Mouse (Mus musculus): Measurements from ENCODE around the gene Nck1. TPM values are rescaled to one million over a fixed set of nuclear protein-coding genes. Genes with fewer than 3 reads are reported as not detected.

Gene Nck1
- 74.2 and 78.4 TPM in 2 replicates for polyA plus RNA-seq (2014; fragmentation: Nextera tagmentation; extraction: Ambion mirVana)

DNA sequence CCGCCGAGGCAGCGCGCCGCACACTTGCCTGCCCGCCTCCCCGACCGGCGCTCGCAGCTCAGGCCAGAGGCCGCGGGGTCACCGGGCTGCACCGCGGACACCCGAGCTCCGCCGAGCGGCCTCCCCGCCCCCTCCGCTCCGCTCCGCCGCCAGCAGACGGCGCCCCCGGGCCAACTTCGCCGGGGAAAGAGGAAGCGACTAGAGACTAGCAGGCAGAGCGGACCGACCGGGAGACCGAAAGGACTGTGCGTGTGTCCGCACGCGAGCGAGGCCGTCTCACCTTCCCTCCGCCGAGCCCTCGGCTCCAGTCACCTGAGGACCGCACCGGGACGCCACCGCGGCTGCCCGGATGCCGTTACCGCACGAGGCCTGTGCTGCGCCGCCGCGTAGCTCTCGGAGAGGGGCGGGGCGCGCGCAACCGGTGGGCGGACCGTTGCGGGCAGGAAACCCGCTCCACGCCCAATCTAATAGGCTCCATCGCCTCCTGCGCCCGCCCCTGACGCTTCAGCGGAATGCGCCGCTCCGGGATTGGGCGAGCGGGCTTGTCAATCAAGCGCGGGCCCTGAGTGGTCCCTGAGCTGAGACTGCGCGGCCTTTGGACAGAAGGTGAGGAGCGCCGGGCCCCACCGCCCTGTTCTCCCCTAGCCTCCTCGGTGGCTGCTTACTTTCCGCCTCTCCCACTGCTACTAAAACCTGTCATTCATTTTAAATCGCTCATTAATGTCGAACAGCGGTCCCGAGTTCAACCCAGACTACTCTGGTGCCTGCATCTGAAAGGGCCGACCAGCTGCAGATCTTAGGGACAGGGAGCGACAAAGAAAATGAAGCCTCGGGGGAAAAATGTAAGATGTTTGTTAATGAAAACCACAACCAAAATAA is at the start of gene Nck1:
Nck1 (minus strand) TSS at position 420 of the 879 bp plus-strand sequence.
- under 1% methylated on average over 70 of the region's 93 CpGs for WGBS
- peak within 1 kb of the TSS; percentile 83 for H3K4me3 ChIP-seq (ENCODE audit: low read depth, low read length)

GRCm38 (mm10) chr9:100590462-100590861 is 44.5 kb upstream of the Nck1 start:
- H3K36me3 ChIP-seq (ENCODE audit: control insufficient read depth, insufficient read depth, low read length): no peaks in the 10 kb centered on the region

More for the DNA sequence above, at the start of gene Nck1:
- peak within 1 kb of the TSS; percentile 89 for H3K27ac ChIP-seq (ENCODE audit: low read depth, low read length)
- H3K36me3 ChIP-seq (ENCODE audit: control insufficient read depth, insufficient read depth, low read length): no peaks in the 10 kb centered on the region
- no peaks in the 10 kb centered on the region for H3K27me3 ChIP-seq (ENCODE audit: control insufficient read depth, insufficient read depth, low read length)
- no peaks in the 10 kb centered on the region for H3K9me3 ChIP-seq (ENCODE audit: control insufficient read depth, low read length)
- H3K4me2 ChIP-seq (replicated peaks; ENCODE audit: low read depth, low read length): peak within 1 kb of the TSS; percentile 65
- ATAC-seq (ENCODE audit: low FRiP score) (peak; percentile 100), DNase-seq (ENCODE audit: low spot score) (peak; percentile 98)
- H3K9ac ChIP-seq (ENCODE audit: low read depth, low read length): peak within 1 kb of the TSS; percentile 85
- H3K4me1 ChIP-seq (replicated peaks; ENCODE audit: control insufficient read depth, insufficient read depth, low read length): peaks cover 2% of the 10 kb centered on the region; the same call in 1 of the 2 replicates

DNA sequence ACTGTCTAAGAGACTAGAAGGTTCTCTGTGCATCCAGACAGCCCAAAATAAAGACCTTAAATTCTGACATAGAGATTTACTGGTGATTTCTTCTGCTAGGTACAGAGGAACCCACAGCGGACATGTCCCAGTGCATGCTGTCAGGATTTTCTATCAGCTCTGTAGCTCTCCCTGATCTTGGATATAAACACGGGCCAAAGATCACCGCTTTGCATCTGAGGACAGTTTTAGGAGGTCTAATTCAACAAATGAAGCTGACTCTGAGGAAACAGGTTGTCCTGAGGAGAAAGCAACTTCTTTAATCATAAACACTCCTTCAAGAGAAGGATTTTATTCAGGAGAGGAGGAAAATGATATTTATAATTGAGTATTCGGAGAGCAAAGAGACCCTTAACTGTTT is 38.1 kb upstream of the Nck1 start:
- no peak overlapping the region for H3K4me3 ChIP-seq (ENCODE audit: low read depth, low read length)
- no peaks in the 10 kb centered on the region for H3K27me3 ChIP-seq (ENCODE audit: control insufficient read depth, insufficient read depth, low read length)
- ATAC-seq (ENCODE audit: low FRiP score) (no peak), DNase-seq (ENCODE audit: low spot score) (no peak)
- 0 out of 2 replicates have a peak, but pooled peaks cover 4% of the 10 kb centered on the region for H3K4me1 ChIP-seq (replicated peaks; ENCODE audit: control insufficient read depth, insufficient read depth, low read length)
- no peaks in the 10 kb centered on the region for H3K9me3 ChIP-seq (ENCODE audit: control insufficient read depth, low read length)
- H3K27ac ChIP-seq (ENCODE audit: low read depth, low read length): no peak overlapping the region
- WGBS: 92% methylated on average over 4 of the region's 4 CpGs
- H3K9ac ChIP-seq (ENCODE audit: low read depth, low read length): no peak overlapping the region
- H3K36me3 ChIP-seq (ENCODE audit: control insufficient read depth, insufficient read depth, low read length): no peaks in the 10 kb centered on the region
- H3K4me2 ChIP-seq (replicated peaks; ENCODE audit: low read depth, low read length): no peak overlapping the region

More at GRCm38 (mm10) chr9:100590462-100590861, 44.5 kb upstream of the Nck1 start:
- H3K9me3 ChIP-seq (ENCODE audit: control insufficient read depth, low read length): no peaks in the 10 kb centered on the region
- 85% methylated on average over 4 of the region's 4 CpGs for WGBS
- no peaks in the 10 kb centered on the region for H3K27me3 ChIP-seq (ENCODE audit: control insufficient read depth, insufficient read depth, low read length)
- no peak for DNase-seq (ENCODE audit: low spot score)
- H3K4me2 ChIP-seq (replicated peaks; ENCODE audit: low read depth, low read length): no peak overlapping the region
- no peak overlapping the region for H3K4me3 ChIP-seq (ENCODE audit: low read depth, low read length)
- no peak overlapping the region for H3K27ac ChIP-seq (ENCODE audit: low read depth, low read length)
- no peaks in the 10 kb centered on the region for H3K4me1 ChIP-seq (replicated peaks; ENCODE audit: control insufficient read depth, insufficient read depth, low read length)
- H3K9ac ChIP-seq (ENCODE audit: low read depth, low read length): no peak overlapping the region
- ATAC-seq (ENCODE audit: low FRiP score): no peak

GRCm38 (mm10) chr9:100582883-100583575 is 37.1 kb upstream of the Nck1 start:
- 0 out of 2 replicates have a peak, but pooled peaks cover 4% of the 10 kb centered on the region for H3K4me1 ChIP-seq (replicated peaks; ENCODE audit: control insufficient read depth, insufficient read depth, low read length)
- H3K9me3 ChIP-seq (ENCODE audit: control insufficient read depth, low read length): no peaks in the 10 kb centered on the region
- no peak overlapping the region for H3K27ac ChIP-seq (ENCODE audit: low read depth, low read length)
- ATAC-seq (ENCODE audit: low FRiP score) (no peak), DNase-seq (ENCODE audit: low spot score) (no peak)
- H3K36me3 ChIP-seq (ENCODE audit: control insufficient read depth, insufficient read depth, low read length): no peaks in the 10 kb centered on the region
- no peak overlapping the region for H3K4me3 ChIP-seq (ENCODE audit: low read depth, low read length)
- WGBS: 74% methylated on average over 13 of the region's 13 CpGs
- H3K4me2 ChIP-seq (replicated peaks; ENCODE audit: low read depth, low read length): no peak overlapping the region
- no peaks in the 10 kb centered on the region for H3K27me3 ChIP-seq (ENCODE audit: control insufficient read depth, insufficient read depth, low read length)
- no peak overlapping the region for H3K9ac ChIP-seq (ENCODE audit: low read depth, low read length)

DNA sequence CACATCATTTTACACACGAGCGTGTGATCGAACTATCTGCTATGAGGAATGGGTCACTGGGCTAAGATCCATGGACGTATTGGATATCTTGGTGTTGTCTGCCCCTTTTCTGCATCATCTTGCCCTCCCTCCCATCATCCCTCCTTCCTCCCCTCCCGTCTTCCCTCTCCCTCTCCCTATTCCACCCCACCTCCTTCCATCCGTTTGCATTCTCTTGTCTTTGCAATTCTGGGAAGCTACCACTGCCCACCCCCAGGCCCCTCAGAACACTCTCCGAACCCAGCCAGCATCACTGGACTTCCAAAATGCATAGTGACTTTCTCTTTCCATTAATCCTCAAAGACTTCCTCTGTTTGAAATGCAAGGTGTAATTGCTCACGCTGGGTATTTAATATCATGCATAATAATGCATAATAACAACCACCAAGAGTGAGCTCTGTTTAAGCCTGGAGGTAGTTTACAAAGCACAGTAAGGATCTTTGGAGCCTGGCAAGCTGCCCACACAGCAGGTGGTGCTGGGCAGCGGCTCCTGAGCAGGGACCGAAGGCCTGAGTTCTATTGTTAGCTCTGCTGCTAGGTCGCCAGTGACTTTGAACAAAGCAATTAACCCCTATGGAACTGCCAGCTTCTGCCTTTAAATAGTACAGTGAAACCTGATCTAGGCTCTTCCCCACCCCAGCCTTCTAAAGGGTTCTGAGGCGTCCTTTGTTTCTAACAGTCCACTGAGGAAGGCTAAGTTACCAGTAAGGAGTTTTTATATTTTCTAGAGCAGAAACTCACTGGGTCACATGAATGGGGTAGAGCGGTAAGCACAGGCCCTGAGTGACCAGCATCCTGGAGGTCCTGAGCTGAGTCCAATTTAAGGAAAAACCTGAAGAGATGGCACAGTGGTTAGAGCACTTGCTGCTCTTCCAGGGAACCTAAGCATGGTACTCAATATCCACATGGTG is 35.9 kb upstream of the Nck1 start:
- Histone ChIP-seq H3K4me3 (ENCODE audit: low read depth, low read length) (no peak overlapping the region), H3K27me3 (ENCODE audit: control insufficient read depth, insufficient read depth, low read length) (no peaks in the 10 kb centered on the region), H3K9ac (ENCODE audit: low read depth, low read length) (no peak overlapping the region), H3K9me3 (ENCODE audit: control insufficient read depth, low read length) (no peaks in the 10 kb centered on the region), H3K4me2 (replicated peaks; ENCODE audit: low read depth, low read length) (no peak overlapping the region), H3K4me1 (replicated peaks; ENCODE audit: control insufficient read depth, insufficient read depth, low read length) (0 out of 2 replicates have a peak, but pooled peaks cover 4% of the 10 kb centered on the region), H3K36me3 (ENCODE audit: control insufficient read depth, insufficient read depth, low read length) (no peaks in the 10 kb centered on the region), H3K27ac (ENCODE audit: low read depth, low read length) (no peak overlapping the region)
- DNase-seq (ENCODE audit: low spot score): peak; percentile 54
- 32% methylated on average over 13 of the region's 13 CpGs for WGBS
- ATAC-seq (ENCODE audit: low FRiP score): peak; percentile 51; the same call in 1 of the 2 replicates

GRCm38 (mm10) chr9:100580196-100580740 is 34.3 kb upstream of the Nck1 start:
- no peak overlapping the region for H3K9ac ChIP-seq (ENCODE audit: low read depth, low read length)
- H3K4me2 ChIP-seq (replicated peaks; ENCODE audit: low read depth, low read length): no peak overlapping the region
- H3K4me3 ChIP-seq (ENCODE audit: low read depth, low read length): no peak overlapping the region
- no peaks in the 10 kb centered on the region for H3K36me3 ChIP-seq (ENCODE audit: control insufficient read depth, insufficient read depth, low read length)
- no peaks in the 10 kb centered on the region for H3K27me3 ChIP-seq (ENCODE audit: control insufficient read depth, insufficient read depth, low read length)
- ATAC-seq (ENCODE audit: low FRiP score) (no peak), DNase-seq (ENCODE audit: low spot score) (no peak)
- no peaks in the 10 kb centered on the region for H3K9me3 ChIP-seq (ENCODE audit: control insufficient read depth, low read length)
- 57% methylated on average over 20 of the region's 20 CpGs for WGBS
- 0 out of 2 replicates have a peak, but pooled peaks cover 4% of the 10 kb centered on the region for H3K4me1 ChIP-seq (replicated peaks; ENCODE audit: control insufficient read depth, insufficient read depth, low read length)
- no peak overlapping the region for H3K27ac ChIP-seq (ENCODE audit: low read depth, low read length)

DNA sequence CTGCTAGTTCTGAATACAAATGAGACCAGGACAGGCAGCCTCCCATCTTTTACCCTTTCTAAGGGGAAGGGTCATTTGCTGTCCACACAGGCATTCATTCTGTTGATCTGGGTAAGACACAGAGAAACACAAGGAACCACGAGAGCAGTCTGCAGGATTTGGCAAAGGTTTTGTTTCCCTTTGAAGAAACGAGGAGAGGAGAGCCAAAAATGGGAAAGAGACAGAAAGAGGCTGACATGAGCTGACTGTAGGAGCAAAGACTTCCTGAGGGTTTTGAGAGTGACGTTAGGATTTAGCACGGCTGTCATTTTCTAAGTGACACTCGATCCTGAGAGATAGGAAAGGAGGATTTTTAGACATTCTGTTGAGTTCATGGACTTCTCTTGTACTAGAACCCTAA is 28.0 kb upstream of the Nck1 start:
- WGBS: 58% methylated on average over 5 of the region's 5 CpGs
- H3K9ac ChIP-seq (ENCODE audit: low read depth, low read length): no peak overlapping the region
- no peak overlapping the region for H3K4me3 ChIP-seq (ENCODE audit: low read depth, low read length)
- ATAC-seq (ENCODE audit: low FRiP score) (no peak), DNase-seq (ENCODE audit: low spot score) (no peak)
- no peaks in the 10 kb centered on the region for H3K36me3 ChIP-seq (ENCODE audit: control insufficient read depth, insufficient read depth, low read length)
- H3K9me3 ChIP-seq (ENCODE audit: control insufficient read depth, low read length): no peaks in the 10 kb centered on the region
- H3K27me3 ChIP-seq (ENCODE audit: control insufficient read depth, insufficient read depth, low read length): no peaks in the 10 kb centered on the region
- H3K4me1 ChIP-seq (replicated peaks; ENCODE audit: control insufficient read depth, insufficient read depth, low read length): peaks cover 2% of the 10 kb centered on the region; the same call in 1 of the 2 replicates
- H3K27ac ChIP-seq (ENCODE audit: low read depth, low read length): no peak overlapping the region
- H3K4me2 ChIP-seq (replicated peaks; ENCODE audit: low read depth, low read length): no peak overlapping the region

DNA sequence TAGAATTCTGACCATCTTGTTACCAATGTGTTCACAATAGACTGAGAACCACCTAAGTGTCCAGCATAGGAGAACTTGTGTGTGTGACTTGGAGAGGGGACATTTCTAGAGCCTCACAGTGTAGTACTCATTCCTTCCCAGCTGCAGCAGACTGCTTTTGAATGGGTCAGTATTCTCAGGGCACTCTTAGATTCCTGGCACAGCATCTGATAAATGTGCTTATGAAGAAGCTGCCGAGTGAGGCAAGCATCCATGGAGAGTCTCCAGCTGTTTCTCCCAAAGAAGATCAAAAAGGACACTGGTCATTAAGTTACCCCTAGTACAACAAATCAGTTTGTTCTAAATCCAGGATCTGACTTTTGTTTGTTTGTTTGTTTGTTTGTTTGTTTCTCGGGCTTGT is 27.4 kb upstream of the Nck1 start:
- Histone ChIP-seq H3K27ac (ENCODE audit: low read depth, low read length) (no peak overlapping the region), H3K4me1 (replicated peaks; ENCODE audit: control insufficient read depth, insufficient read depth, low read length) (peaks cover 2% of the 10 kb centered on the region; the same call in 1 of the 2 replicates), H3K27me3 (ENCODE audit: control insufficient read depth, insufficient read depth, low read length) (no peaks in the 10 kb centered on the region), H3K36me3 (ENCODE audit: control insufficient read depth, insufficient read depth, low read length) (no peaks in the 10 kb centered on the region), H3K4me3 (ENCODE audit: low read depth, low read length) (no peak overlapping the region), H3K9me3 (ENCODE audit: control insufficient read depth, low read length) (no peaks in the 10 kb centered on the region), H3K4me2 (replicated peaks; ENCODE audit: low read depth, low read length) (no peak overlapping the region), H3K9ac (ENCODE audit: low read depth, low read length) (no peak overlapping the region)
- 83% methylated on average over 2 of the region's 2 CpGs for WGBS
- DNase-seq (ENCODE audit: low spot score) (no peak), ATAC-seq (ENCODE audit: low FRiP score) (no peak)
